Mouse (Mus musculus) CH12.LX (cell line): ENCODE measurements around the gene Pdxdc1. TPM values are rescaled to one million over a fixed set of nuclear protein-coding genes. Genes with fewer than 3 reads are reported as not detected.
A peak's percentile ranks its signal among the peaks of the same experiment; 100 is the strongest.

Experiments used
- DNase-seq: peaks from one replicate; pipeline ENCODE4 v3.0.0-alpha.2; 2013; ENCODE audit errors: extremely low read depth
- H3K27ac ChIP-seq: 2 replicates; pipeline ENCODE4 v1.5.1; 2012; ENCODE audit warnings: low read depth, mild to moderate bottlenecking, control low read depth, moderate library complexity; ENCODE audit not compliant: insufficient read depth
- H3K27me3 ChIP-seq: replicated peaks from 2 replicates; pipeline ENCODE3; 2012; ENCODE audit warnings: inconsistent platforms
- H3K36me3 ChIP-seq, 2 experiments: replicated peaks in 1 of 2; 2 replicates each; pipeline versions ENCODE3 to v1.6.1; 2012; ENCODE audit warnings: inconsistent platforms in 1 of 2, low read length in 1 of 2, mild to moderate bottlenecking in 1 of 2, mixed read lengths in 1 of 2, moderate library complexity in 1 of 2; ENCODE audit not compliant: control insufficient read depth in 1 of 2, insufficient read depth in 1 of 2
- H3K4me1 ChIP-seq, 2 experiments: 2 replicates each; pipeline ENCODE4 v1.6.1; 2012; ENCODE audit warnings: inconsistent platforms in 1 of 2, moderate library complexity in 1 of 2; ENCODE audit not compliant: insufficient read depth in 2 of 2, control insufficient read depth in 1 of 2
- H3K4me2 ChIP-seq: 2 replicates; pipeline ENCODE4 v1.6.1; 2012; ENCODE audit warnings: low read depth, mild to moderate bottlenecking, control low read depth; ENCODE audit not compliant: poor library complexity, insufficient read depth, severe bottlenecking
- H3K4me3 ChIP-seq, 3 experiments: fragments of 150-350 bp in 1 of 3; sonication (generic) in 1 of 3; replicated peaks in 1 of 3; 2 replicates each; pipeline versions ENCODE3 to v1.5.1; 2011 to 2012; ENCODE audit warnings: low read depth in 2 of 3, low read length in 2 of 3, mild to moderate bottlenecking in 2 of 3, moderate library complexity in 2 of 3, control low read depth in 1 of 3, improper control_type of control experiment in 1 of 3, inconsistent platforms in 1 of 3, mixed read lengths in 1 of 3; ENCODE audit not compliant: poor library complexity in 1 of 3
- H3K79me2 ChIP-seq: replicated peaks from 2 replicates; pipeline ENCODE4 v1.6.1; 2012; ENCODE audit warnings: mild to moderate bottlenecking, moderate library complexity; ENCODE audit not compliant: control insufficient read depth, poor library complexity, insufficient read depth, severe bottlenecking; ENCODE audit errors: extremely low read depth
- H3K9ac ChIP-seq: 2 replicates; pipeline ENCODE4 v1.6.1; 2012; ENCODE audit warnings: low read depth, mild to moderate bottlenecking, control low read depth, moderate library complexity; ENCODE audit not compliant: insufficient read depth
- H3K9me3 ChIP-seq: replicated peaks from 2 replicates; pipeline ENCODE3; 2012; ENCODE audit warnings: low read length, inconsistent platforms, mixed read lengths
- BHLHE40 ChIP-seq: IDR thresholded peaks from 2 replicates; pipeline ENCODE4 v1.6.1; 2011; ENCODE audit warnings: mild to moderate bottlenecking, low read depth, low read length, improper control_type of control experiment
- CTCF ChIP-seq, 2 experiments: IDR thresholded peaks in 1 of 2; conservative IDR thresholded peaks in 1 of 2; 2 replicates each; pipeline ENCODE4 v1.5.1; 2011 to 2012; ENCODE audit warnings: low read depth in 2 of 2, low read length in 2 of 2, improper control_type of control experiment in 1 of 2, inconsistent platforms in 1 of 2, mild to moderate bottlenecking in 1 of 2, moderate library complexity in 1 of 2
- ELF1 ChIP-seq: IDR thresholded peaks from 2 replicates; pipeline ENCODE4 v1.6.1; 2014; ENCODE audit warnings: low read depth, mild to moderate bottlenecking, inconsistent platforms, low read length, improper control_type of control experiment
- ETS1 ChIP-seq: conservative IDR thresholded peaks from 2 replicates; pipeline ENCODE4 v1.6.1; 2012; ENCODE audit warnings: low read depth, mild to moderate bottlenecking, inconsistent platforms, low read length, improper control_type of control experiment, moderate library complexity
- IRF4 ChIP-seq: IDR thresholded peaks from 2 replicates; pipeline ENCODE4 v1.6.1; 2014; ENCODE audit warnings: low read depth, mild to moderate bottlenecking, inconsistent platforms, low read length, improper control_type of control experiment
- MAFK ChIP-seq: IDR thresholded peaks from 2 replicates; pipeline ENCODE4 v1.6.1; 2011; ENCODE audit warnings: low read length, improper control_type of control experiment; ENCODE audit not compliant: insufficient replicate concordance
- MAX ChIP-seq: IDR thresholded peaks from 2 replicates; pipeline ENCODE4 v1.6.1; 2011; ENCODE audit warnings: low read length, improper control_type of control experiment
- MEF2A ChIP-seq: IDR thresholded peaks from 2 replicates; pipeline ENCODE4 v1.6.1; 2014; ENCODE audit warnings: low read depth, mild to moderate bottlenecking, inconsistent platforms, low read length, improper control_type of control experiment, borderline replicate concordance
- POLR2A ChIP-seq: IDR thresholded peaks from 2 replicates; pipeline ENCODE4 v1.6.1; 2011; ENCODE audit warnings: low read depth, mild to moderate bottlenecking, improper control_type of control experiment, low read length
- POLR2AphosphoS2 ChIP-seq: IDR thresholded peaks from 2 replicates; pipeline ENCODE4 v1.6.1; 2011; ENCODE audit warnings: low read depth, low read length, improper control_type of control experiment
- SMC3 ChIP-seq: IDR thresholded peaks from 2 replicates; pipeline ENCODE4 v1.6.1; 2011; ENCODE audit warnings: low read depth, low read length, improper control_type of control experiment
- TBP ChIP-seq: conservative IDR thresholded peaks from 2 replicates; pipeline ENCODE4 v1.6.1; 2011; ENCODE audit warnings: low read depth, low read length, improper control_type of control experiment
- ZKSCAN1 ChIP-seq: IDR thresholded peaks from 2 replicates; pipeline ENCODE4 v1.6.1; 2012; ENCODE audit warnings: low read depth, inconsistent platforms, low read length, improper control_type of control experiment, borderline replicate concordance
- ZMIZ1 ChIP-seq: IDR thresholded peaks from 2 replicates; pipeline ENCODE4 v1.6.1; 2012; ENCODE audit warnings: low read depth, mild to moderate bottlenecking, inconsistent platforms, low read length, improper control_type of control experiment
- dilution Hi-C: fragments of 300-500 bp; cut with MboI; formaldehyde crosslinking; loops from 2 replicates; pipeline ENCODE4 v1.14.3; 2020; ENCODE audit warnings: low sequenced_read_pairs; ENCODE audit not compliant: extremely low pct_unique_long_range_greater_than_20kb, extremely low pct_ligation_motif_present
- in situ Hi-C: fragments of 300-500 bp; cut with MboI; formaldehyde crosslinking; loops from 3 replicates; pipeline ENCODE4 v1.14.3; 2019; ENCODE audit warnings: low sequenced_read_pairs, low pct_ligation_motif_present, low pct_unique_long_range_greater_than_20kb, mixed read lengths
- polyA plus RNA-seq: library from polyadenylated mRNA; unstranded; fragments of >175 nt; gene quantifications from 2 replicates; pipeline ENCODE4 v1.2.1, GENCODE M21; 2012; ENCODE audit warnings: low read depth; ENCODE audit not compliant: insufficient read length
- total RNA-seq, 2 experiments: library from RNA; depleted of rRNA; stranded (reverse); fragments of 300-350 nt in 1 of 2; fragments of >200 nt in 1 of 2; gene quantifications; 2 replicates each; pipeline ENCODE4 v1.2.3; 2012 to 2014

The Pdxdc1 gene
- total and polyA plus RNA-seq, 3 experiments = 78.5 to 109 (median 80.9) TPM

DNA sequence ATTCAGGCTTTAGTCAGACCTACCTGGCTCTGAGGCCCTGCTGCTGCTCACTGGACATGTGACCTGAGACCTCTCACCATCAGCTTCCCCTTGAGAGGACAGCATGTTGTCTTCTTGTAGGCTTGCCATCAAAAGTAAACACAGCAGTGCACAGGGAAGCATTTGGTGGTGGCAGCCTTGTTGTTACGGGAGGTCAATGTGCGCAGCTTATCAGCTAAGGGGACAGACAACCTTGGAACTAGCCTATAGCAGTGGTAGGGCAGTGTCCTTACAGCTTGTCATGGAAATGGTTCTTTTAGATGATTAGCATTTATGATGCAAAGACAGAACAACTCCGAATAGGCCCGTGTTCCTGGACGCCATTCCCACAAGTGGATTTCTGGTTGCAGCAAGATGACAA, 68.5 kb downstream of the Pdxdc1 start:
- TF ChIP-seq TBP (no peak), MAX (no peak), IRF4 (no peak), CTCF (conservative IDR thresholded peaks at IDR 0.05 in 1 of 2, IDR thresholded peaks at IDR 0.05 in 1 of 2; ENCODE audit: low read depth in 2 of 2, low read length in 2 of 2) (no peak), ZKSCAN1 (no peak), ETS1 (no peak), MAFK (no peak)
- TF ChIP-seq, all 38 proteins: peak for 0
- H3K9me3 ChIP-seq = no peaks in the 10 kb centered on the region
- no peak overlapping the region for H3K4me3 ChIP-seq
- H3K27me3 ChIP-seq = no peaks in the 10 kb centered on the region
- H3K4me2 ChIP-seq = no peak overlapping the region
- in situ Hi-C loops (no loop called here), dilution Hi-C loops (no loop called here)
- peaks cover 80 to 96% of the 10 kb centered on the region in 2 experiments for H3K36me3 ChIP-seq
- H3K27ac ChIP-seq = no peak overlapping the region
- no peaks in the 10 kb centered on the region for H3K79me2 ChIP-seq
- peaks cover 0 to 9% of the 10 kb centered on the region in 2 experiments; a peak in 1 of 4 replicates for H3K4me1 ChIP-seq
- H3K9ac ChIP-seq = no peak overlapping the region
- no peak for DNase-seq

DNA sequence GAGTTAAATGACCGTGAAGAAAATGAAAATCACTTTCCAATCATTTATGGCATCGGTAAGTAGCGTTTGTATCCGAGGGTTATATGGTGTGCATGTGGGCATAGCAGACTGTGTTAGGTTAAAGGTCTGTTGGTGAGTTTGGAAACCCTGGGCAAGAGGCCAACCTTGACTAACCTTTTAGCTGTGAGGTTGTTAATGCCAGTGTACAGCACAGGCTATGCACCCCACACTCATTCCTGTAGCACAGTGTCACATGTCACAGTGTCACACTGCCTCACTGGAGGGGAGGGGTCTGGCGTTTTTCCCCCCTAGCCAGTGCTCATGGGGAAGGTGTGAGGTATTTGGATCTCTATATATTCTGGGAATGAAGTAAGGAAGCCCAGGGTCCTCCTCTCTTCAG, 71.3 kb downstream of the Pdxdc1 start:
- no peak overlapping the region for H3K9ac ChIP-seq
- no peak overlapping the region for H3K4me2 ChIP-seq
- no peak overlapping the region for H3K27ac ChIP-seq
- in situ Hi-C loops (no loop called here), dilution Hi-C loops (no loop called here)
- DNase-seq = no peak
- no peaks in the 10 kb centered on the region for H3K9me3 ChIP-seq
- no peak overlapping the region for H3K4me3 ChIP-seq
- H3K4me1 ChIP-seq = peaks cover 0 to 9% of the 10 kb centered on the region in 2 experiments; a peak in 1 of 4 replicates
- peaks cover 70 to 93% of the 10 kb centered on the region in 2 experiments for H3K36me3 ChIP-seq
- TF ChIP-seq POLR2AphosphoS2 (no peak), ZMIZ1 (0 out of 2 replicates have a peak, but pooled peaks have one; percentile 35)
- no peaks in the 10 kb centered on the region for H3K79me2 ChIP-seq
- H3K27me3 ChIP-seq = no peaks in the 10 kb centered on the region

DNA sequence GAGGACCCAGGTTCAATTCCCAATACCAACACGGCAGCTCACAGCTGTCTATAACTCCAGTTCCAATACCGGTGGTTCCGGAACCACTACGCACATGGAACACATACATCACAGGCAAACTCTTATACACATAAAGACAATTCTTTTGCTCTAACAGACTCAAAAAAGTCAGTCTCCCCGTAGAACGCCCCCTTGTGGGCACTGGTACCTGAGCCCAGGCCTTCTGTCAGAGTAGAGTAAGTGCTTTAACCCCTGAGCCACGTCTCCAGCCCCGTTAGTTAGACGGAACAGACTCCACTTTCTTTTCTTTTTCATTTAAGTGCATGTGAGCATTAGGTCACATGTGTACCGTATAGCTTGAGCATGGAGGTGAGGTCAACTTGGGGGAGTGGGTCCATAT, 72.5 kb downstream of the Pdxdc1 start:
- dilution Hi-C loops (no loop called here), in situ Hi-C loops (no loop called here)
- H3K79me2 ChIP-seq = no peaks in the 10 kb centered on the region
- DNase-seq = no peak
- H3K9me3 ChIP-seq = no peaks in the 10 kb centered on the region
- H3K4me3 ChIP-seq = no peak overlapping the region
- H3K36me3 ChIP-seq = peaks cover 63 to 93% of the 10 kb centered on the region in 2 experiments
- H3K27ac ChIP-seq = no peak overlapping the region
- TF ChIP-seq CTCF (conservative IDR thresholded peaks at IDR 0.05 in 1 of 2, IDR thresholded peaks at IDR 0.05 in 1 of 2; ENCODE audit: low read depth in 2 of 2, low read length in 2 of 2) = peak in 1 of 2 experiments; percentile 41; a peak in 2 of 4 replicates
- no peak for TF ChIP-seq MEF2A
- TF ChIP-seq POLR2A = 0 out of 2 replicates have a peak, but pooled peaks have one; percentile 20
- TF ChIP-seq MAFK = no peak
- peak; percentile 19; the same call in 1 of the 2 replicates for TF ChIP-seq SMC3
- TF ChIP-seq BHLHE40 = no peak
- TF ChIP-seq POLR2AphosphoS2 = 0 out of 2 replicates have a peak, but pooled peaks have one; percentile 6
- TF ChIP-seq ELF1 = no peak
- H3K27me3 ChIP-seq = no peaks in the 10 kb centered on the region
- peaks cover 0 to 9% of the 10 kb centered on the region in 2 experiments; a peak in 2 of 4 replicates for H3K4me1 ChIP-seq
- no peak overlapping the region for H3K4me2 ChIP-seq
- no peak overlapping the region for H3K9ac ChIP-seq
